Mouse (Mus musculus) liver (tissue): Measurements from ENCODE around the gene Gm11032.
"Not testable (repeated sequence)": the region's sequence is repeated elsewhere in the genome, so short reads cannot be mapped to it uniquely, and the experiment has no call there.

Source experiments
- DNase-seq: peaks from one replicate; pipeline ENCODE4 v3.0.0-alpha.2; 2020; ENCODE audit warnings: mixed read lengths

Gm11032 gene

GRCm38 (mm10) chr11:4627636-4628035 lies 7.8 kb downstream of the Gm11032 start:
- no peak for DNase-seq

- DNase-seq, result no peak
Observed at GRCm38 (mm10) chr11:4629861-4630280, 10.0 kb downstream of the Gm11032 start.

GRCm38 (mm10) chr11:4633420-4633819 lies 13.6 kb downstream of the Gm11032 start:
- DNase-seq, result no peak

- no peak for DNase-seq
Observed at GRCm38 (mm10) chr11:4634395-4634794, 14.5 kb downstream of the Gm11032 start.

GRCm38 (mm10) chr11:4636782-4637342 lies 17.0 kb downstream of the Gm11032 start:
- no peak for DNase-seq

- DNase-seq, result peak; percentile 99
Observed at GRCm38 (mm10) chr11:4637534-4638234, 17.8 kb downstream of the Gm11032 start, which contains the start of gene Ascc2. Ascc2 (plus strand) TSS chr11:4637747.

- DNase-seq, result peak; percentile 18
Observed at GRCm38 (mm10) chr11:4638261-4638660, 18.4 kb downstream of the Gm11032 start.

GRCm38 (mm10) chr11:4641185-4641584 lies 21.3 kb downstream of the Gm11032 start:
- DNase-seq, result no peak

- DNase-seq, result no peak
Observed at GRCm38 (mm10) chr11:4643722-4644121, 23.9 kb downstream of the Gm11032 start.

- not testable (repeated sequence) for DNase-seq
Observed at GRCm38 (mm10) chr11:4645180-4645579, 25.3 kb downstream of the Gm11032 start.

GRCm38 (mm10) chr11:4646409-4646808 lies 26.5 kb downstream of the Gm11032 start:
- no peak for DNase-seq

- no peak for DNase-seq
Observed at GRCm38 (mm10) chr11:4659818-4660217, 40.0 kb downstream of the Gm11032 start.

GRCm38 (mm10) chr11:4660309-4661025 lies 40.6 kb downstream of the Gm11032 start:
- DNase-seq, result no peak

- DNase-seq, result peak; percentile 48
Observed at GRCm38 (mm10) chr11:4661324-4661723, 41.5 kb downstream of the Gm11032 start.

- no peak for DNase-seq
Observed at GRCm38 (mm10) chr11:4661871-4662495, 42.1 kb downstream of the Gm11032 start.

GRCm38 (mm10) chr11:4662496-4662878 lies 42.6 kb downstream of the Gm11032 start:
- DNase-seq, result no peak
